Mouse (Mus musculus): Measurements from ENCODE around the gene Cct5.

Cct5 gene

GRCm38 (mm10) chr15:31563577-31564546, 37.7 kb downstream of the Cct5 start:
- DNase-seq (ENCODE audit: low read depth, low spot score): no peak

GRCm38 (mm10) chr15:31562847-31563246, 38.8 kb downstream of the Cct5 start:
- DNase-seq (ENCODE audit: low read depth, low spot score): no peak

- no peak for DNase-seq (ENCODE audit: low read depth, low spot score)
Observed at GRCm38 (mm10) chr15:31561976-31562375, 39.6 kb downstream of the Cct5 start.

- DNase-seq (ENCODE audit: low read depth, low spot score): no peak
Observed at GRCm38 (mm10) chr15:31561390-31561789, 40.2 kb downstream of the Cct5 start.

- DNase-seq (ENCODE audit: low read depth, low spot score): no peak
Observed at GRCm38 (mm10) chr15:31554855-31555254, 46.7 kb downstream of the Cct5 start.

- DNase-seq (ENCODE audit: low read depth, low spot score): no peak
Observed at GRCm38 (mm10) chr15:31550381-31550780, 51.2 kb downstream of the Cct5 start.

- no peak for DNase-seq (ENCODE audit: low read depth, low spot score)
Observed at GRCm38 (mm10) chr15:31547421-31547820, 54.2 kb downstream of the Cct5 start.

- DNase-seq (ENCODE audit: low read depth, low spot score): no peak
Observed at GRCm38 (mm10) chr15:31546291-31546690, 55.3 kb downstream of the Cct5 start.

- no peak for DNase-seq (ENCODE audit: low read depth, low spot score)
Observed at GRCm38 (mm10) chr15:31545058-31545457, 56.5 kb downstream of the Cct5 start.

- DNase-seq (ENCODE audit: low read depth, low spot score): no peak
Observed at GRCm38 (mm10) chr15:31543246-31543645, 58.4 kb downstream of the Cct5 start.

- no peak for DNase-seq (ENCODE audit: low read depth, low spot score)
Observed at GRCm38 (mm10) chr15:31542013-31542958, 59.3 kb downstream of the Cct5 start.
